Mouse (Mus musculus): Measurements from ENCODE around the gene Ctnnbl1. TPM values are rescaled to one million over a fixed set of nuclear protein-coding genes. Genes with fewer than 3 reads are reported as not detected.

Ctnnbl1 gene
- total RNA-seq, 2 experiments from 2014 or later = 9.1 to 9.4 TPM

DNA sequence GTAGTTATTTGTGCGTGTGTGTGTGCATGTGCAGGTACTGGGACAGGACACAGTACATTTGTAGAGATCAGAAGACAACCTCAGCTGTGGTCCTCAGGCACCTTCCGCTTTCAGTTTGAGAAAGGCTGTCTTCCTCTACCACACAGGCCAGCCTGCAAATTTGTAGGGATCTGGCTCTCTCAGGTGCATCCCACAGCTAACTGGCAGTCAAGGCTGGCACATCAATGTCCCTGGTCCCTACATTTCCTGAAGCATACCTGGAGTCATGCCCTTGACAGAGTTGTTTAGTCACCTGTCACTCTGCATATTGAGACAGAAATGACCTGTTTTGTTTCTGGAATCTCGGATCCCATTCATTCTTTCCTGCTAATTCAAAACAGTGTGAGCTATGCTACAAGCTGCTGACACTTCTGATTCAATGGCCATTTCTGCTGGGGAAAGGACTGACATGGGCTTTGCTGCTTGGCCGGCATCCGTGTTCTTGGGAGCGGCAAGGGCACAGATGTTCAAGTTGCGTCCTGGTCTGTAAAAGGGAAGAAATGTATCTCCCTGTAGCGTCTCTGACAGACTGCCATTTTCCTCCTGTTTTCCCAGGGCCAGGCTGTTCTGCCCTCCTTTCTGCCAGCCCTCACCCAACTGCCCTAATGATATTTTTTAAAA is 53.8 kb downstream of the Ctnnbl1 start:
- intact Hi-C loops (cut with DNase I) = no loop called here
- no peak for DNase-seq (ENCODE audit: low spot score)

DNA sequence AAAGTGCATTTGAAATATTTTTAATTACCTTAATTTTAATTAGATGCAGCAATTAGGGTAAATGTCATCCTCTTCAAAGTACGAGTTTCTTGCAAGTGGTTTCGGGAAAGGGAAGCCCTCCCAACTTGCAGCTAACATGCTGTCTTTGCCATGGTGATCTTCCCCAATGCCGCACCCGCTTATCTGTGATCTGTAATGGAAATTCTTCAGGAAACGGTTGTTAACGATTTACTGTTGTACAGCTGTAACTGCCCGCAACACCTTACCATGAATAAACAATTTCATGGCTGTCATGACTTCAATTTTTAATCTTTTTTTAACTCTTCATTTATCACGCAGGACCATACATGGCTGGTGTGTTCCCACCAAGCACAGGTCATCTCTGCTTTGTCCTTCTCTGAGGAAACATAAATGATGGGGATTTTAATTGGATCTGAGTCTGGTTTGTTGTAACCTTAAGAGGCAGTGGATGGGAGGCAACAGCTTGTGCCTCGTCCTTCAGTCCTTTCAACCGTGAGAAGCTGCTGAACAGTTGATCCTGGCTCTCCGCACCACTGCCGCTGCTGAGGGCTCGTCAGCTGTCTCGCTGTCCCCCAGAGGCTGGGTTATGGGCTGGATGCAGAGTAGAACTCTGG is 54.4 kb downstream of the Ctnnbl1 start:
- DNase-seq (ENCODE audit: low spot score) = no peak
- intact Hi-C loops (cut with DNase I) = no loop called here

DNA sequence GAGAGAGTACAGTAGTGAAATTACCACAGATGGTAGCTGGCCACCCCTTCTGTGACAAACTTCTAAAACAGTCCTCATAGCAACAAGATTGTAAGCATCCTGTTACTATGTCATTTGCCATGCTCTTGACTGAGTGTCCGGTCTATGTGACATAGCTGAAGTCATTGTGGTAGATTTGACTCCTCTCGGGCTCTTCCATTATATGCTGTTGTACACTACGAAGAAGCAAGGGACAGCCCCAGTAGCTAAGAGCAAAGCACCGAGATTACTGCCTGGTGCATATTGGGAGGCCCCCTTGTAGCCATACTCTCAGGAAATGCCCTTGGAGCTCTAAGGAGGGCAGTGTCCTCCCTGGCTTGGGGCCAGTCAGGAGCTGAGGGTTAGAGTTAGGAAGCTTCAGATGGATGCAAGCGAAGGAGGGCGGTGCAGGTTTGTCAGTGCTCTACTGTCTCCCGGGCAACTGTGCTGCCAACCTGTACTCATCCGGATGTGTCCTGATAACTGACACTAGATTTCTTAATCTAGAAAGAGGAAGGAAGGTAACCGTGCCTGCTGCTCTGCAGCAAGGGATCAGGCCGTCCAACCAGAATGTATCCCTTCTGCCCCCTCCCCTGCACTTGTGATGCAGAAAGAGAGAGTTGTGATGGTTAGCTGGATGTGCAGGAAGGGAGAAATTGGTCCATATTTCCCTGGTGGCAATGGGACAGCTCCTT is 55.8 kb downstream of the Ctnnbl1 start:
- DNase-seq (ENCODE audit: low spot score) = no peak
- intact Hi-C loops (cut with DNase I) = no loop called here

DNA sequence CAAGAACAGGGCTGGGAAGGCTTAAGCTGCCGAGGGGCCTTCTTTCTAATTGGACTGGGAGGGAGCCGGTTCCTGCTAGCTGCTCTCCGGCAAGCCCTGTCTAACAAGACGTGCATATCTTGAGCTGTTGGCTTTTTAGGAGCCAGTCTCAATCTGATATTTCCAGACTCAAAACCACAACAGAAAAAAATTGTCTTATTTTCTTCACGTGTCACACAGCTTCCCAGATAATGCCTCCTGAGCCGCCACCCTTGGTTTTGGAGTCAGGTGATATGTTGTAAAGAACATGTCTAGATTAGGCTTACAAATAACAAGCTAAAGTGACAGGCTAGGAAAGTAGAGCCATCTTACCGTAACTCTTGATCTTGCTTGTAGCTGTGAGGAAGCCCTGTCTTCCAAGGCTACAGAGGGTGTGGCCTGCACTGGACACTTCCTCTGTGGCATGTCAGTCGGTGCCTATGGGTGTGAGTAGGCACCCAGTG is 56.7 kb downstream of the Ctnnbl1 start:
- intact Hi-C loops (cut with DNase I) = no loop called here
- DNase-seq (ENCODE audit: low spot score) = no peak

DNA sequence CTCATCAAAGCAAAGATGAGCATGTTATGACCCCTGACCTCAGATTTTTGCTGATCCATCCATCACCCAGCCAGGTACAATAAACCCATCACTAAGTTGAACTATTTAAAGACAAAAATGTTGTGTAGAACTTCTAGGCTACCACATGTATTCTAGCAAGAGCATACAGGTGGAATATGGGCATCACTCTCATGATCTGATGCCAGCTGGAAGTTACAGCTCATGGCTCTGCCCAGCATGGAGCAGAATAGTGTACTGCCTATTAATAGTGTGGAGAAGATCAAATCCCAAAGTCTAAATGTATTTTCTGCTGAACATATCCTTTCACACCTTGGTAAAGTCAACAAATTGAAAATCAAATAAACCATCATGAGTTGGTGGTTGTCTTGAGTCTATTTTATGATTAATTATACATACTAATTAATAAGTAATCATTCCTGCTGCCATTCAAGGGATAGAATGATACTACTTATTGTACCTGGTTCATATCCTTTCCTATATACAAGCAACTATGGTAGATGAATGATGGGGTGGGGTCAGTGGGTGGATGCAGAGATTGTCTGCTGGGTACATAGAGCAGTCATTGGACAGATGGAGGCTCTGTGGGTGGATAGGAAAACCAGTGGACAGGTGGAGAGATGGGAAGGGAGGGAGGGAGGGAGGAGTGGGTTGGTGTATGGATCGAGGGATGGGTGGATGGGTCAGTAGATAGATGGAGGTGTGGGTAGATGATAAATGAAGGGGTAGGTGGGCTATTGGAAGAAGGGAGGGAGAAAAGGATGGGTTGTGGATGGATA is 58.6 kb downstream of the Ctnnbl1 start:
- intact Hi-C loops (cut with DNase I) = no loop called here
- DNase-seq (ENCODE audit: low spot score) = no peak

DNA sequence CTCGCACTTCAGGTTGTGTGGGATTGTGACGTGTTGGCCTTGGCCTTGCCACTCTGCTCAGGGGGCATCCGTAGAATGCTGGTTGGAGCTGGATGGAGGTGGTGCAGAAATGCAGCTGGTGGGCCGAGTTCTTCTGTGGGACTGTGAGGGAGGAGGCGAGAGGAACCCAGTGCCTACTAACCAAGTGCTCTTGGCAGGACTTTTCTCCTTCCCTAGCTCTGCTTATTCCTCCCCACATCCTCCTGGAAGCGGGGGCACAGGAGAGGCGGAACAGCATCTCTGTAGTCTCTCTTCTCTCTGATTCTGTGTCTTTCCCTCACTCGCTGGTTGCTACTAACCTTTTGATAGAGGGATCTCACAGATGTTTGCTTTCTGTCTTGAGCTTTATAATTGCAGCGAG is 62.3 kb downstream of the Ctnnbl1 start:
- intact Hi-C loops (cut with DNase I) = no loop called here
- no peak for DNase-seq (ENCODE audit: low spot score)

DNA sequence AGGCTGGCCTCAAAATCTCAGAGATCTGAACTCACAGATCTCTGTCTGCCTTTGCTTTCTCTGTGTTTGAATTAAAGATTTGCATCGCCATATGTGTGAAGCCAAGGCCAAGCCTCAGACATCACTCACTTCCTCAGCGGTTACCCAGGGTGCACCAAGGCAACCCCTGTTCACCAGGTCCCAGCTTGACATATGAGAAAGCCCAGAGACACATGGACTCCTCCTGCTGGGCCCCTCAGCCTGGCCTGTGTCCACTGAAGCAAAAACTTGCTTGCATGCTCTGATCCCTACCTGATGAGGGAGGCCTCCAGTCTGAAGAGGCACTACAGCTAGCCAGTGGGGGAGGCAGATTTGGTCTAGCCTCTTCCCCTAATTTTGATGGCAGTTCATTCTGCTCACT is 63.1 kb downstream of the Ctnnbl1 start:
- DNase-seq (ENCODE audit: low spot score) = no peak
- intact Hi-C loops (cut with DNase I) = no loop called here

DNA sequence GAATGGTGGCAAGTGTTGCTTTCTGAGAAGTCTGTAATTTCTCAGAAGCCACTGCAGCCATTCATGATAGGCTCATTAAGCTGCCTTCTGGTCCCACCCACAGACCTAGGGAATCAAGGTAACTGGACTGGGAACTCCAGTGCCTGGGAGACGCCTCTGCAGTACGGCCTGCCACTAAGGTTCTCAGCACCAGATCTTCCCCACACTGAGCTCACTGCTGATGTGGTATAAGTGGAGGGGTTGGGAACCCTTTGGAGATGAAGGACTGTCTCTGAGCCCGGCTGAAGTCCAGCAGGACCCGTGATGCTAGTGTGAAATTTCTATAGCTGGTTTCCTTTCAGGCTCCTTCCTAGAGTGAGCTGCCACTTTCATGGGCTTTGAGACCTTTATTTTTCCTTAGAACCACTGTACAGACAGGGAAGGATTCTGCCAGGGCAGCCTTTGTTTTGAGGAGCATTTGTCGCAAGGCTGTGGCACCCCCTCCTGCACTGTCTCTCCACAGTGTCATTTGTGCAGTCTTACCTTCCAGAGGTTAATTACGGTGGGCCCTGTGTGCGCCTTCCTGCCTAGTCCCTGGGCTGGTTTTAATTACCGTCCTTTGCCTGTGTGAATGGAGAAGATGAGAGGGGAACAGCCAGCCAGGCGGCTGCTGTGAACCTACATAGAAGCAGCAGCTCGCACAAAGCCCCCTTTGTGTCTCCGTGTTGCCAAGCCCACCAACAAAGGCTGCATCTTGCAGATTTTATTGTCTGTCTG is 63.7 kb downstream of the Ctnnbl1 start:
- no peak for DNase-seq (ENCODE audit: low spot score)
- intact Hi-C loops (cut with DNase I) = no loop called here

DNA sequence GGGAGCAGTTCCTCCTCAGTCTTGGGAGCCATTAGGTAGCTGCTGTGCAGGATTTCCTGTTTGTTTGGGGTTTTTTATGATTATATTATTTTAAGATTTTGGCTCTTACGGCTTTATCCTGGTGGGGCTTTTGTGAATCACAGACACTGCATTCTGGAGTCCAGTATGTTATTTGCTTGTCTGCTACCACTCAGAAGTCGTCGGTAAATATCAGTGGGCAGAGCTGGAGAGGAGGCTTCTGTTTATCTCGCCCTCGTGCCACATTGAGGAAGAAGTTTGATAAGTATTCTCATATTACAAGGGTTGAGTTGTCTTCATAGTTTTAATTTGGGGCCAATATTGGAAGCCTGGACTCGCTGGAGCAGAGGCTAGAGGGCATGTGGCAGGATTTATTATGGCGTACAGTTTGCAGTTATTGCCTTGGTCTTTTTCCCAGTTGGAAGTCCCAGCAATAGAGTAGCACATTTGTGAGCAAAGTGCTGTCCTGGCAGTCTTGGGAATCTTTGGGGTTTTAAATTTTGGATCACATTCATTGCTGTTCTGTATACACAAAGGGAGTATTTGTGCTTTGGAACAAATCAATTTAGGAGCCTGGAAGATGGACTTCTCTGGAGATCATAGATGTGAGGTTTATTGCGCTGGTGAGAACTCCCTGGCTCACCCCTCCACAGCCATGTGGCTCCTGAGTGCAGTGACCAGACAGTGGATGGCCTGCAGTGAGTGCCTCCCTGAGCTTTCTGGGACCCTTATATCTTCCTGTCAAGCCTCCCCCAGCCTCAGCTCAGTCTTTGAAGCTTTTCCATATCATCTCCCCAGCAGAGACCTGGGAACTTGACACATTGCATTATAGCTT is 64.5 kb downstream of the Ctnnbl1 start:
- intact Hi-C loops (cut with DNase I) = no loop called here
- no peak for DNase-seq (ENCODE audit: low spot score)

DNA sequence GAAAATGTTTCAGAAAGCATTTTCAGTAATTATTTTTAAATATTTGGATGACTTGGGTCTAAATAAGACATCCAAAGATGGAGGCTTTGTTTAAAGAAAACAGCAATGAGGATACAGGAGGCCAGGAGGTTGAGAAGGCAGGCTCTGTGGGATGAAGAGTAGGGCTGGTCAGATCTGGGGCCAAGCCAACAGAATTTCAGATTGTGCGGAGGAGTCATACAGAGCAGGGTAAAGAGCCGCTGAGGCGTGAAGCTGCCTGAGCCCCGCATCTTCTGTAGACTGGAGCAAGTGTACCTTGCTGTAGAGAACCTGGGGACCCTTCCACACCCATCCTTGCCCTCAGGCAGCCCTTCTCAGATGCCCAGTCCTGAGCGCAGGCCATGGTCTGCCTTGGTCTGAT is 65.5 kb downstream of the Ctnnbl1 start:
- DNase-seq (ENCODE audit: low spot score) = no peak

DNA sequence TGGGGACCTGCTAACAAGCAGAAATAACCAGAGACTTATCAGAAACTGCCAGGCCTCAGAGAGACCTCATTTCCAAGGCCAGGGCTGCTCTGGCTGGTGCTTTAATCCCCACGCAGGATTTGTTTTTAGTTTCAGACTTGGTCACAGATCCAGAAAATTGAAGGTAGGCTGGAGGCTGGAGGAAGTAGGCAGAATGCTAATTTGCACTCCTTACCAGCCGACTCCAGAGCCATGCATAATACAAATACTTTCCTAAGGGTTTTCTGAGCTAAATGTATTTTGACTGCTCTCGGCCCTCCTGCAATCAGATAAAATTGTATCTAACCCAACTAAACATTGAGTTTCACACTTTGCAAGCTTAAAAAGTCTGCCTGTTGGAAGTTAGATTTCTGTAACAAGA is 67.2 kb downstream of the Ctnnbl1 start:
- no peak for DNase-seq (ENCODE audit: low spot score)
- intact Hi-C loops (cut with DNase I) = no loop called here

More for the DNA sequence above, 65.5 kb downstream of the Ctnnbl1 start:
- intact Hi-C loops (cut with DNase I) = no loop called here

DNA sequence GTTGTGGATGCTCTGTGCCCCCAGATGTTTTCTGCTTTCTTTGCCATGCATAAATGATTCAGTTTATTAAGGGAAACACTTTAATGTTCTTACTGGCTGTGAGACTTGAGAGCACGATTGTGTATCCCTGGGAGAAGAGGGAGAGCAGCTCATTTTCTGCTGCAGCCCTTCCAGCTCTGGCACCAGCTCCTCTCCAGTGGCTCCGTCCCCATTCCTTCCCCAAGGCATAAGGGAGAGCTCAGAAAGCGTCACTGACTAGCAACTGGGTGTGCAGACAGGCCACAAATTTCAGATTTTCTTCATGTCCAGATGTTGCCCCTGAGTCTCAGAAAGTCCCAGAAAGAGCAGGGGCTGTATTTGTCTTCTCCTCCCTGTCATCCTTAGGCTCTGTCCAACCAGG is 67.9 kb downstream of the Ctnnbl1 start:
- intact Hi-C loops (cut with DNase I) = no loop called here

DNA sequence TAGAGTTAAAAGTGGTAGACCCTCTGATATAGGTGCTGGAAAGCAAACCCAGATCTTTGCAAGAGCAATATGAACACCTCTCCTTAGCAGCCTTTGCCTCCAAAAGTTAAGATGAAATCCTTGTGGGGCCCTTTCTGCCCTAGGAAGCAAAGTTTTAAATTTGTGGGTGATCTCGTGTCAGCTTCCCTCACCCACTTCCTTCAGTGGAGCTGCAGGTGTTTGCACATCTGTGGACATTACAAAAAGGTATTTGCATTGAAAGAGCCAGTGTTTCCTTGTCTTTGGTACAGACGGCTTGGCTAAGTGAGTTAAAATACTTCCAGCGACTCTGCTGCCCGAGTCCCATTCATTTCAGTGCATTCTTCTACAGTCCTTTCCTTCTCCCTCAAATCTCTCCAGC is 69.9 kb downstream of the Ctnnbl1 start:
- intact Hi-C loops (cut with DNase I) = no loop called here
- no peak for DNase-seq (ENCODE audit: low spot score)

More for the DNA sequence above, 67.9 kb downstream of the Ctnnbl1 start:
- DNase-seq (ENCODE audit: low spot score) = no peak

DNA sequence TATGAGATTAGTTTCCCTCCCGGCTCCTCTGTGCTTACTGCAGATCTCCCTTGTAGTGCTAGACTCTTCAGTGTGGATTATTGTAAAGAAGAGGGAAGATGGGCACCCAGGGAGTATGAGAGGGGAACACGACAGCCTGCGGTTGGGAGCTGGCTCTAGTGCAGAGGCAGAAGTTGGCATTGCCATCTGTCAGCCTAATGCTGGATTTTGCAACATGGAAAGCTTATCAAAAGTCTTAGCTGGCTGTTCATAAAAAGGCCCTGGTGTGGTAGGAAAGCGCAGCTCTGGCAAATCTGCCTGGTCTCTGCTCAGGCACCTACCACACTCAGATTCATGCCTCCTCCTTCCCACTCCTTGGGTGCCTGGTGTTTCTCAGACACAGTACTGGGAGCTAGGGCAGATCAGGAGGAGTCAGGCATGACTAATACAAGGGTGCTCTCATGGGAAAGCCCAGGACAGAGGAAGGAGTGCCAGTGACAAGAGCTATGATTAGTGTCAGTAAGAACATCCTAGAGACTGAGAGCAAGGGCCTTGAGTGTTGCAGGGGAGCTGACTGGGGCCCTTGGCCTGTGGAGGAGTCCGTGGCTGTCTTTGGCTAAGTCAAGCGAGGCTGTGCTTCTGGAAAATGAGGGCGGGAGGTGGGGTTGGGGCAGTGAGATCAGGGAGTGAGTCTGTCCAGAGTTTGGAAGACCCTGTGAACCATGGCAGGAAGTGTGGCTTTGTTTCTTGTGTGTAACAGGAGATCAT is 70.6 kb downstream of the Ctnnbl1 start:
- intact Hi-C loops (cut with DNase I) = no loop called here
- no peak for DNase-seq (ENCODE audit: low spot score)

DNA sequence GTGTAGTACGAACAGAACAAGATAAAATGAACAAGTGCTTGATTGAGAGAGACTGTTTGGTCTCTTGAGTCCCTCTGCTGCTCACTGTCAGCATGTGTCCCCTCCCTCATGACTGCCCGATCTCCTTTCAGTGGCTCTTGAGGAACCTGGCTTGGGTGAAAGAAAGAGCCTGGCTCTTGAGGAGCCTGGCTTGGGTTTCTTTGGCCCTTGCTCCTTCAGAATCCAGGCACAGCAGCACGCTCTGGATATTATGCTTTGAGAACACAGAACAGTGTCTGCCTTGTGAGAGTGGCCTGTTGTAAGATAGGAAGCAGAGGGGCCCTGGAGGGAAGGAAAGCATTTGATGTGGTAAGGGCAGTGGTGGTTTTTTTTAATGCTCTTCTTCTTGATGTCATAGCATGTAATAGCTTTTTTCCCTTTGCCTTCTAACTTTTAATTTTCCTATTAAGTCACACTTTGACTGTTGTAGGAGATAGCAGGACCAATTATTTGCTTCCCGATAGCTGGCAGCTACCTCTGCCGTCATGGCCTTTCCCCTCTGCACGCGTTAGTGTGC is 71.2 kb downstream of the Ctnnbl1 start:
- intact Hi-C loops (cut with DNase I) = no loop called here
- DNase-seq (ENCODE audit: low spot score) = no peak

DNA sequence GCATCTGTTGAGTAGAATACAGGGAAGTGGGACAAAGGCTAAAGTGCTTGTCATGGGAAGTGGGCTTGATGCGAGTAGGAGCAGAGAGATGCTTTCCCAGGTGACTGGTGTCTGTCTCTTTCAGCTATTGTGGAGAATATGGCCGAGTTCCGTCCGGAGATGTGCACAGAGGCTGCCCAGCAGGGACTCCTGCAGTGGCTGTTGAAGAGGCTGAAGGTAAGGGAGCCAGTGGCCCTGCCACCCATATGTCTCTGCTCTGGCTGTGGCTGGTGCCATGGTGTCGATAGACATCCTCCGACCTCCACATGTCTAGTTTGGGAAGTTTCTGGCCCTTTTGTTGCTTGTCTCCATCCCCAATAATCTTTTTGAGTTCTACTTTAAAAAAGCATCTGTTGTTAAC is 72.1 kb downstream of the Ctnnbl1 start:
- no peak for DNase-seq (ENCODE audit: low spot score)
- intact Hi-C loops (cut with DNase I) = no loop called here

DNA sequence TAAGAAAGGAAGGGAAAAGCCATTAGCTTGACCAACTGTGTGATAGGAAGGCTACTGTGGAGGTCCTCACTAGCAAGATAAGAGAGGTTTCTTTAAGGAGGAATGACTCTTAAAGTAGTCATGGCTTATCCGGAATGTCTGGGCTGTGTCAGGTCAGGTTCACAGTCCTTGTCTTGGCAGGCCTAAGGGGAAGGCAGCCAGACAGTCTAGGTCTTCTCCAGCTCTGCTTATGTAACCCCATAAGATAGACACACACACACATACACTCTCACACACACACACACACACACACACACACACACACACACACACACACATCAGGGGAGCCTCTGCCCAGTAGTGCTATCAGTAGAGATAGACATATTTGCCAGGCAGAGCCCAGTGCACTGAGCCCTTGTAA is 73.5 kb downstream of the Ctnnbl1 start:
- intact Hi-C loops (cut with DNase I) = no loop called here
- DNase-seq (ENCODE audit: low spot score) = no peak

DNA sequence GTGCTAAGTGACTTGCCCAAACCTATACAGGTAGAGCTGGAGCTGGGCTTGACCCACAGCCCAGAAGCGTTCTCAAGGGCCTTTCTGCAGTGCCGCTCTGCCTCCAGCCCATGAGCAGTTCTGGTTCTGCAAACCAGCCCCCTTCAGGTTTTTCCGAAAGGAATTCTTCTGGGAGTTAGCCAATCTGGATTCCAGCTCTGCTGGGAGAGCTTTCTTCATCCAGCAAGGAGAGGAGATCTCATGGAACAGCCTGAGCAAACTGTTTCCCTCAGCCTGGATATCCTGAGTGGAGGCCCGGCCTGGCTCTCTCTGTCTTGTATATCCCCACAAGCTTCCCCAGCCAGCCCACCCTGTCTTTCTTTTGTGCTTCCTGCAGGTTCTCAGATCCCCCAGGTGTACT is 75.9 kb downstream of the Ctnnbl1 start:
- intact Hi-C loops (cut with DNase I) = no loop called here
- DNase-seq (ENCODE audit: low spot score) = no peak

Measured in heart, postnatal 25 days (tissue).